Mouse (Mus musculus): ENCODE measurements around the gene Dek. TPM values are rescaled to one million over a fixed set of nuclear protein-coding genes. Genes with fewer than 3 reads are reported as not detected.
A peak's percentile ranks its signal among the peaks of the same experiment; 100 is the strongest.

Dek gene
- polyA plus RNA-seq, 2 experiments from 2014 or later, result 86.7 to 104 TPM

- ATAC-seq, result peak; percentile 32
These were observed 533 bp upstream of the Dek start for GRCm38 (mm10) chr13:47106580-47106888.

DNA sequence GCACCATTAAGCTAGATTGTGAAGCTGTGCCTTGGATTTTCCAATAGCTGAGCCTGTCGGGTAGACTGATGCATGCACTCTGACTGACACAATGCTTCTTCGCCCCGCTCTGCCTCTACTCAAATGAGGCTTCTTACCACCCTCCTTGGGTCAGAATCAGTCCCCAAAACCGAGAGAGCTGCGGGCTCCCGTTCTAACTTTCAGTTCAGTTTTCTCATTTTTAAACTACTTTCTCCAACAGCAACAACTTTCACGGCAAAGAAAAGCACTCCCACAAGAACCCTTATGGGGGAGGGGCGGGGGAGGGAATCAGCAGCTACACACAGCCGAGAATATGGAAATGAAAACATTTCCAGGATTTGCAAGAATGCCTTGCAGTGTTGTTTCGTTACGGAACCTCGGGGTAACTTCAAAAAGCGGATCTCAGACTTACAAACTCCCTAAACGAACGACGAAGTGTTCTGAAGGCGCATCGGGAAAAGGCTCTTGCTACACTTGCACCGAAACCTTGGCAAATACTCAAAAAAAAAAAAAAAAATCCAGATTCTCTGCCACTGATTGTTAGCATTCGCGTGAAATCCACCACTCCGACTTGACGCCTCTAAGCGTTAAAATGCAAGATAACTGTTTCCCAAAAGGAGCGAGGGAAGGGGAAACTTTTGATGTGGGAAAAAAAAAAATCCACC lies 1.0 kb downstream of the Dek start:
- no peak for ATAC-seq

GRCm38 (mm10) chr13:47104146-47104545 lies 1.9 kb downstream of the Dek start:
- ATAC-seq, result no peak

- ATAC-seq, result no peak
These were observed 5.4 kb downstream of the Dek start for GRCm38 (mm10) chr13:47100587-47100986.

GRCm38 (mm10) chr13:47099265-47099664 lies 6.7 kb downstream of the Dek start:
- no peak for ATAC-seq

DNA sequence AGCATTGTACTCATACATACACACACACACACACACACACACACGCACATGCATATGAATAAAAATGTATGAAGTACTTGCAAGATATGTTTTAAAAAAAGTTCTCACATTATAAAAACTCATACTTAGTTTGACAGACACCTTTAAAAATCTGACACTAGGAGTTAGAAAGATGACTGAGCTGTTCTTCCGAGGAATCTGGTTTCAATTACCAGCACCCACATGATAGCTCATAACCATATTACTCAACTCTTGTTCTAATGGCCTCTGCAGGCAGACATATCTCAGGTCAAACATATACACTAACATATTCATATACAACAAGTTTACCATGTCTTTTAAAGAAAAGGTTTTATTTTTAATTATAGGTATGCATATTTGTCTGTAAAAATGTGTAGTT lies 9.4 kb downstream of the Dek start:
- ATAC-seq, result no peak

GRCm38 (mm10) chr13:47093791-47094190 lies 12.2 kb downstream of the Dek start:
- ATAC-seq, result no peak

DNA sequence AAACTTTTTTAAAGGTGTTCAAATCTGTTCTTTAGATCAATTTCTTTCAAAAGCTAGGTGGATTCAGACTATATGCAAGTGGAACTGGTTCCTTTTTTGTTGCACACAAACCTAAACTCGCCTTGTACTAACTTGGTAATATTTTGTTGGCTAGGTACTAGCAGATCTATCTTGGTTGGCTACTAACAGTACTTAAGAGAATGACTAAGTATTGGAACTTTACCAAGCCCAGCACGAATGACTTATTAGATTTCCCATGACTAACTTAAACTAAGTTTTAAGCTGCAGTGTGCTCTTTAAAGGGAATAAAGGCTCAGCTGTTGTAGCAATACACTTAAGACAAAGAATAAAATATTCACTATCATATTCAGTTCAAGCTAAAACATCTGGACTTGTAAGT lies 16.7 kb downstream of the Dek start:
- no peak for ATAC-seq

- no peak for ATAC-seq
These were observed 17.6 kb downstream of the Dek start for GRCm38 (mm10) chr13:47088433-47088832.

DNA sequence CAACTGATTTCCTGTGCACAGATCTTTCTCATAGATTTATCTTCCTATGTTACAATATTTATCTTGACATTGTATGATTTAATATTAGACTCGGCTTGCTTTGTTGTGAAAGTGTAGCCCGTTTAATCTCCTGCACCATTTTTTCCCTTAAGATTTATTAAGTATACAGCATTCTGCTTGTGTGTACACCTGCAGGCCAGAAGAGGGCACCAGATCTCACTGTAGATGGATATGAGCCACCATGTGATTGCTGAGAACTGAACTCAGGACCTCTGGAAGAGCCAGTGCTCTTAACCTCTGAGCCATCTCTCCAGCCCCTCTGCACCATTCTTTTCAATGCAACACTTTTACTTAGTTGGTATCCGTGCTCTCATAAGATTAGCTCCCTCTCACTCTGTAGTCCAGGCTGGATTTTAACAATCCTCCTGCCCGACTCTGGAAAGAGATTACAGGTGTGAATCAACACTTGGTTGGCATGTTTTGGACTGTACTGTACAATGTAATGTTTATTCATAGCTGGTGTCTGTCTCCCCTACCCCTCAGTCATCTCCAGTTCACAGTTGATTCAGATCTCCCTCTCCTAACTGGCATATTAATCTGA lies 25.0 kb downstream of the Dek start:
- no peak for ATAC-seq

DNA sequence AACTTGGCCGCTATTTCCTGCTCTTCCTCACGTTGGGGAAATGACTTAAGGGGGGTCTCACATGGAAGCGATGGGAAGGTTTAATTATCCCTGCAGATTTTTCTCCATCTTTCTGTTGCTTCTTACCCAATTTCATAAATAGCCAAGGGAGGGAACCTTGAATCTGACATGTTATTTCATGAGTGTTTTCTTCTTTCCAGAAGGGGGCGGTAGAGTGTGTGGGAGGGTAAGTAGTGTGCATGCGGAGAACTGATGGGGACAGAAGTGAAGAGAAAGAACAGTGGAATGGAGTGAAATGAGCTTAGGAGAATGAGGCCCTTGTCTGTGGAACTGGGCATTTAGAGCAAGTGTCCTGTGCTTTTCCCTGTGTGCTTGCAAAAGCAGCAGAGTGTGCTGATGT lies 27.2 kb downstream of the Dek start:
- ATAC-seq, result no peak

- ATAC-seq, result no peak
These were observed 28.6 kb downstream of the Dek start for GRCm38 (mm10) chr13:47077367-47077766.

- ATAC-seq, result no peak
These were observed 29.8 kb downstream of the Dek start for GRCm38 (mm10) chr13:47076156-47076555.

DNA sequence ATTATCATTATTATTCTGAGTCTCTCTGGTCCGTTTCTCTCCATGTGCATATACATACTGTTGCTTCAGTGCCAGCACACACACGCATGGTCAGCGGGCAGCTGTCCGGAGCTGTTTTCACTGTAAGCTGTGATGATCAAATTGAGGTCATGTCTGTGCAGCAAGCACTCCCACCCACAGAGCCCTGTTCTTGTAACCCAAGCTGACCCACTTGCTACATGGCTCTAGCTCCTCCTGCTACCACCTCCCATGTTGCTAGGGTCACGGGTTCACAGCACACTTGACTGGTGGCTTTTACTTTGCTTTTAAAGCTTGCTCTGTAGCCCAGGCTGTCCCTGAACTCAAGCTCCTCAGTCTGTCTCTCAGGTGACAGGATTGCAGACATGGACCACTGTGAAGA lies 33.5 kb downstream of the Dek start:
- no peak for ATAC-seq

- no peak for ATAC-seq
These were observed 34.1 kb downstream of the Dek start for GRCm38 (mm10) chr13:47071871-47072270.

DNA sequence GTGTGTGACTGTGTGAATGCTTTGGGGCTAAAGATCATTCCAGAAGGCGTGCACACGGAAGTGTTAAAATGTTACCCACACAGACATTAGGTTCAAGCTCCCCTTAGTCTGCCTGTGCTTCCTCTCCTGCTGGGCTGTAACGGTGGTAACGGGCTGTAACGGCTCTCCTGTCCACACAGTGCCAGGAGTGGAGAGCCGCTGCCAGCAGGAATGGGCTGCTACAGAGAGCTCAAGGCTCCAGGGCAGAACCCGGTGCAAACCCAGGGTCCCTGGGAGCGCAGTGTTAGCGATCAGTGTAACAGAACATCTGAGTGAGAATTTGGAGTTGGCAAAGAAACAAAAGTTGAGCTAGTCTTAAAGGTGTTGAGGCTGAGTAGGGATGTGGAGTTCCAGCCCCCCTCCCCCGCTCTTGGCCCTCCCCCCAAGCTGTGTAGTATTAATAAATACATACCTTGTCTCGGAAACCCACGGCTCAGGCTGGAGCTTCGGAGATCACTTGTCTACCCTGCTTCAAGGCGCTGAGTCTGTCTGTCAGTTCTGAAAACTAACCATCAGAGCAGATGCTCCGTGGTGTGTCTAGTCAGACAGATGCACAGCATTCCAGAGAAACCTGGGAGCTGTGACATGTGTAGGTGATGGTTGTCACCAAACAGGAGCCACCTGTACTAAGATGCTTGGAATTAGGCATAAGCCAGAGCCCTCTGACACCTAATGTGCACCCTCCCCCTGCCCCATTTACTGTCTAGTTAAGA lies 35.5 kb downstream of the Dek start:
- ATAC-seq, result no peak

- ATAC-seq, result no peak
These were observed 39.0 kb downstream of the Dek start for GRCm38 (mm10) chr13:47067001-47067400.

DNA sequence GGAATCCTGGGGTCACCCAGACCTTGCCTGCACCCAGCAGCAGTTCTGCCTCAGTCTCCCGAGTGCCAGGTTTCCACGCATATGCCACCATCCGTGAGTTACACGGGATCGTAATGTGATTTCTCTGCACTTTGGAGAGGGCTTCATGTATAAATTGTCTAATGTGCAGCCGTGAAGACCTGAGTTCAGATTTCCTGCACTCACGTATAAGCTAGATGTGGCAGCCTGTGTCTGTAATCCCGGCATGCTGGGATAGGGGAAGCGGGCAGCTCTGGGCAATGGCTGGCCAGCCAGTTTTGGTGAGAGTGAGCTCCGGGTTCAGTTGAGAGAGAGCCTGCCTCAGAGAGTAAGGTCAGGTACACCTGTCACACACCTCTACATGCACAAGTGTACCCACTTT lies 39.5 kb downstream of the Dek start:
- ATAC-seq, result no peak

DNA sequence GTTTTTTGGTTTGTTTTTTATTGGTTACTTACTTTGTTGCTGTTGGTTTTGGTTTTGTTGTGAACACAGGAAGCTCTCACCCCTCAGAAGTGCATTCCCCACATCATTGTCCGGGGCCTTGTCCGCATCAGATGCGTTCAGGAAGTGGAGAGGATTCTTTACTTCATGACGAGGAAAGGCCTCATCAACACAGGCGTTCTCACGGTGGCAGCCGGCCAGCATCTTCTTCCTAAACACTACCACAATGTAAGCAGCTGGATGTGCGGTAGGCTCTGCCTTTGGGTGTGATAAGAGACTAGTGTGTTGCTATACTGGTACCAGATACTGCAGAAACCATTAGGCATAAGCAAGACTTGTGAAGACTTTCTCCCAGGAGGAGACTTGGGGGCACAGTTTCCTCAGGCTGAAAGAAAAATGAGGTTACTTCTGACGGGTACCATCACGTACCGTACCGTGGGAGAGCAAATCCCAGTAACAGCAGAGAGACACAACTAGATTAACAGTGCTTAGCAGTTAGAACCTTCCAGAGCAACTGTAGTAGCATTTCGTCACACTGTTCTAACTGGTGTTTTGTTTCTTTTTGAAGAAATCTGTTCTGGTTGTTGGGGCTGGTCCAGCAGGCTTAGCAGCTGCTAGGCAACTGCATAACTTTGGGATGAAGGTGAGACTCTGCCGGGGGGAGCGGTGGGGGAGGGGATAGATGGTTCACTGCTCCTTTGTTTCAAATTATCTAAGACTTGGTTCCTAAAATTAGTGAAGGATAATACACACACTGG lies 41.8 kb downstream of the Dek start:
- ATAC-seq, result no peak

DNA sequence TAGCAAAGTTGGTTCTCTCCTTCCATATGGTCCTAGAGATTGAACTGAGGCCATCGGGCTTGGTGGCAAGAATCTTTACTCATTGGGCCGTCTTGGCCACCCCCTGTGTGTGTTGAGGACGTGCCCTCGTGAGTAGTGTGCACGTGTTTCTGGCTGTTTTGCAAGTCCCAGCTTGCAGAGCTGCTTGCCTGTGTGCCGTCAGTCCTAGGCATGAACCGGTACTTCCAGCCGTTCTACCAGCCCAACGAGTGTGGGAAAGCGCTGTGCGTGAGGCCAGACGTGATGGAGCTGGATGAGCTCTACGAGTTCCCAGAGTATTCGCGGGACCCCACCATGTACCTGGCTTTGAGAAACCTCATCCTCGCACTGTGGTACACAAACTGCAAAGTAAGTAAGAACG lies 43.2 kb downstream of the Dek start:
- ATAC-seq, result no peak

DNA sequence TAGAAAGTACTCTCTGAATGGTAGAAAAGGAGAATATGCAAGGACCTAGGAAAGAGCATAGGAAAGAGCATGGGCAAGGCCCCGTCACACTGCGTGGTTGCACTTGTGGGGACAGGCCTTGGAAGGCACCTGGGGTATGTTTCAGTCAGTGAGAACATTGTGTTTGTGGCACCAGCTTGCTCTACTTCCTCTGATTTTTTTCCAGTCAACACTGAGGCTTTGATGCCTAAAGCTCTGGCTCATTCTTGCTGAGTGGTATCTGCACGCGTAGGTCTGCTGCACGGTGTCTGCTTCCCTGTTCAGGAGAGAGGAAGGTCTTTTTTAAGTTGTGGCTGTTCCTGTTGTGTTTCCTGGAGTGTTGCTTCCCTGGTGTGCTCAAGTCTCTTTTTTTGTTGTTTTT lies 49.2 kb downstream of the Dek start:
- no peak for ATAC-seq

DNA sequence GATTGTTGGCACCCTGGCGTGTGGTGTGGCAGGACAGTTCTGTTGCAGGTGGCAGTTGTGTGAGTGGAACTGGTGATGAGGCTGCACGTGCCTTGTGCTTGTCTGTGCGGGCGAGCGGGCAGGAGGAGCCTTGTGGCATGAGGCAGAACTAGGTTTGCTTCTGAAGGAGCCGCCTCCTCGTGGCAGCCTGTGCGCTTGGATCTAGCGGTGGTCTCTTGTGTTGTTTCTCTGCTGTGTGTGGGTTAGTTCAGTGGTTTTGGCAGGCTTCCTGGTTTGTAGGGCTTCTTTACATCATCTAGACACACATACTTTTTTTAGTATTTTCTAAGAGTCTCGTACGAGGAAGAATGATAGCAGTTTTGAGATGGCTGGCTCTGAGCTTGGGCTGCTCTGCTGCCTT lies 49.9 kb downstream of the Dek start:
- no peak for ATAC-seq

GRCm38 (mm10) chr13:47053971-47054370 lies 52.0 kb downstream of the Dek start:
- ATAC-seq, result no peak

DNA sequence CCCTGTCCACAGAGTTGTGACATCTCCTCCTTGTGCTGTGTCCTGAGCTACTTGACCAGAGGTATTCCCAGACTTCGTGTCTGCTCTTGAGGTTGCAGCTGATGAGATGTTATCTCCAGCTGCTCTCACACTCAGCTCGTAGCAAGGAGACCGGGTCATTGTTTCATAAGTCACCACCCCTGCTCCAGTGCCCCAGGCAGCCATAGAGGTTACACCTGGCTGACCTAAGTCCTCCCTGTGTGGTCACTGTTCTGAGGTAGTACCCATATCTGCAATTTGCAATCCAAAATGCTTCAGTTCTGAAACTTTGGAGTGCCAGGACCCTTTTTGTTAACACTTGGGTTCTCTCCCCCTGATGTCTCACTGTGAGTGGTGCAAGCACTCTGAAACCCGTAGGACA lies 56.0 kb downstream of the Dek start:
- ATAC-seq, result no peak
